Mouse (Mus musculus) megakaryocyte, embryonic 14.5 days (primary cell): ENCODE results near the gene Dab2ip.

Experiments used
- FLI1 ChIP-seq: IDR thresholded peaks from 2 replicates; pipeline ENCODE4 v1.6.1; 2012; ENCODE audit warnings: low read length, inconsistent platforms, mixed read lengths
- GATA1 ChIP-seq: IDR thresholded peaks from 3 replicates; pipeline ENCODE4 v1.6.1; 2012; ENCODE audit warnings: mixed read lengths, low read length, inconsistent platforms, borderline replicate concordance

- no peak for TF ChIP-seq GATA1
- no peak for TF ChIP-seq FLI1
Measured at GRCm38 (mm10) chr2:35619532-35619931, 61.5 kb downstream of the Dab2ip start.
